Mouse (Mus musculus) layer of hippocampus, adult 8-10 months (tissue): ENCODE results near the gene Arrdc2. TPM values are rescaled to one million over a fixed set of nuclear protein-coding genes. Genes with fewer than 3 reads are reported as not detected.
A peak's percentile ranks its signal among the peaks of the same experiment; 100 is the strongest.
"Not testable (repeated sequence)": the region's sequence is repeated elsewhere in the genome, so short reads cannot be mapped to it uniquely, and the experiment has no call there.

Experiments used
- DNase-seq, 2 experiments: peaks; one replicate each; pipeline ENCODE4 v3.0.0; 2022; ENCODE audit warnings: low spot score in 2 of 2
- total RNA-seq, 4 experiments: library from RNA; stranded (reverse); gene quantifications; 2 replicates each; pipeline ENCODE4 v1.2.4; 2022

Arrdc2 gene
- total RNA-seq, 4 experiments from 2014 or later: 14.8 to 25.8 (median 21.3) TPM

- peak; percentile 81 to 93 for DNase-seq
Observed at GRCm38 (mm10) chr8:70841147-70842072, 1.9 kb upstream of the Arrdc2 start.

GRCm38 (mm10) chr8:70840590-70840989 lies 1.1 kb upstream of the Arrdc2 start:
- DNase-seq: no peak

- no peak for DNase-seq
Observed at GRCm38 (mm10) chr8:70838654-70839407, 689 bp downstream of the Arrdc2 start.

GRCm38 (mm10) chr8:70836666-70837065 lies 2.9 kb downstream of the Arrdc2 start:
- no peak for DNase-seq

- DNase-seq: no peak
Observed at GRCm38 (mm10) chr8:70834071-70834470, 5.4 kb downstream of the Arrdc2 start.

GRCm38 (mm10) chr8:70833520-70833919 lies 6.0 kb downstream of the Arrdc2 start:
- peak in 1 of 2 experiments; percentile 68 for DNase-seq

DNA sequence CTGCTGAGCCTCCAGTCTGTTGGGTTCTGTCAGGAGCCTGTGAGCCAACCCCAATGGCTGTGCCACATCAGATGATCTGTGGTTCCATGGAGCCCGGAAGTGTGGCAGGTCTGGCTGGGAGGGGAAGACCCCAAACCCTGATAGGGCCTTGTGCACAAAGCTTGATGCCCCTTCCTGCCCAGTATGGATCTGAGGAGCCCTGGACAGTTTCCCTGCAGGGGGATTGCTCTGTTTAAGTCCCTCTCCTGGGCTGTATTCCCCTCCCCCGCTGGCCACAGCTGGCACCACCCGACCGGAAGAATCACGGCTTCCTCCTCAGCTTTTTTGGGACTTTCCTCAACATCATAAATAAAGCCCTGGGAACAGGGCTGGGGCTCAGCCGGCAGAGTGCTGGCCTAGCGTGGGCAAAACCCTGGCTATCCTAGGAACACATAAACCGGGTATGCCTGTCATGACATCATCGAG lies 6.5 kb downstream of the Arrdc2 start:
- DNase-seq: no peak

- DNase-seq: no peak
Observed at GRCm38 (mm10) chr8:70832371-70832770, 7.1 kb downstream of the Arrdc2 start.

GRCm38 (mm10) chr8:70831517-70831916 lies 8.0 kb downstream of the Arrdc2 start:
- DNase-seq: no peak

DNA sequence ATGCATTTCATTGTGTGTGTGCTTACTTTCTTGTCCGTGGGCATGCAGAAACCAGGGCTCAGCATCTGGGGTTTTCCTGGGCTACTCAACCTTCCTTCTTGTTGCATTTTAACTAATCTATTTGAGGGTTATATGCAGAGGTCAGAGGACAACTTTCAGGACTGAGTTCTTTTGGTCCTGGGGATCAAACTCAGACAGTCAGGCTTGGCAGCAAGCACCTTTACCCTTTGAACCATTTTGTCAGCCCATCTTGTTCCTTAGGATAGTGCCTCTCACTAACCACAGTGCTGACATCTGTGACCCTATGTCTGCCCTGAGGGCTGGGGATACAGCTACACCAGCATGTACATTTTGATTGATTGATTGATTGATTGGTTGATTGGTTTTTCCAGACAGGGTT lies 11.7 kb downstream of the Arrdc2 start:
- DNase-seq: no peak

GRCm38 (mm10) chr8:70827010-70827409 lies 12.5 kb downstream of the Arrdc2 start:
- DNase-seq: no peak

GRCm38 (mm10) chr8:70825816-70826215 lies 13.7 kb downstream of the Arrdc2 start:
- no peak for DNase-seq

GRCm38 (mm10) chr8:70823802-70824201 lies 15.7 kb downstream of the Arrdc2 start:
- no peak for DNase-seq

DNA sequence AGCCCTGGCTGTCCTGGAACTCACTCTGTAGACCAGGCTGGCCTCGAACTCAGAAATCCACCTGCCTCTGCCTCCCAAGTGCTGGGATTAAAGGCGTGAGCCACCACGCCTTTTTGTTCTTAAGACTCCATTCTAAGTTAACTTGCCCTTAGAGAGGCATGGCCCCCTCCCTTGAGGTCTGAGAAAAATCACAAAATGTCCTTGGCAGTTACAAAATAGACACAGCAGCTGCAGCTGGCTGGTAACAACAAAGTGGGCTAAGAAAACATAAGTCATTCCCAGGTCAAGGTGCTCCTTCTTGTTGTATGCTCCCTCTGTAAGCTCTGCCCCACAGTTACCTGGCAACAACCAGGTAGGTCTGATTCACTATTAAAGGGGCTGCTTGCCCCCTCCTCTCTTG lies 16.9 kb downstream of the Arrdc2 start:
- DNase-seq: not testable (repeated sequence)

DNA sequence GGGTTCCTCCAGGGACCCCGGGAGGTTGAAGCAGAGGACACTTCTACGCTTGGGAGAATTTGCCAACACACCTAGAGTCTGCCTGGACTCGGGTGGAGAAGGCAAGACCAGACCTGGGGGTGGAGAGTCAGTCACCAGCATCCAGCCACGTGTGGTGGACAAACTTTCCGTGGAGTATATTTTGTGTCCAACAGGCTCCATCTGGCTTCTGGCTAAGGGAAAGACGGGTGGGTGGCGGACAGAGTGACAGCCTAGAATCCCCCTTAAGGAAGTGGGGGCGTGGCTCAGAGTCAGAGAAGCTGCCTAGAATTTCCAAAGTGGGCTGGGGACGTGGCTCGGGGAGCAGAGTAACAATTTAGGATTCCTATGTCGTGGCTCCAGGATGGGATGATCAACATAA lies 17.5 kb downstream of the Arrdc2 start:
- no peak for DNase-seq

DNA sequence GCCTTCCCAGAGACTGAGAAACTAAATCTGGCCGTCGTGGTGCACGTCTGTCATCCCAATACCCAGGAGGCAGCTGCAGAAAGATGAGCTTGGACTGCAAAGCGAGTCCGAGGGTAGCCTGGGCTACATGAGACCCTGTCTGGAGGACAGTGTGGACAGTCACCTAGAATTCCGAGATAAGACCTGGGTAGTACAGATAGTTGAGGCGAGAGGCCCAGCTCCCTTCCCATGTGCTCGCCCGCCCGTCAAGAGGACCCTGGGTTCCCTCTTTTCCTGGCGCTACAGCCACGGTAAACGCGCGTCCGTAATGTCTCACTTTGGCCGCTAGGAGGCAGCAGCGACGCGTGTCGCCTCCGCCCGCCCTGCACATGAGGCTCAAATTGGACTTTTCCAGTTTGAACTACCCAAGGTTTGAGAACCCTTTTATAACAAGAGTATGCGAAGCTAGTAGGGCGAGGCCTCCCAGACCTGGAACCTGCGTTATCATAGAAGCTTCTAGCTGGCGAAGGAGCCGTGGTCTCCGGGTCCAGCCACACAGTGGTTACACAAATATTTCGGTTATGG lies 18.0 kb downstream of the Arrdc2 start:
- DNase-seq: peak in 1 of 2 experiments; percentile 64

GRCm38 (mm10) chr8:70820101-70820935 lies 19.2 kb downstream of the Arrdc2 start:
- DNase-seq: no peak

DNA sequence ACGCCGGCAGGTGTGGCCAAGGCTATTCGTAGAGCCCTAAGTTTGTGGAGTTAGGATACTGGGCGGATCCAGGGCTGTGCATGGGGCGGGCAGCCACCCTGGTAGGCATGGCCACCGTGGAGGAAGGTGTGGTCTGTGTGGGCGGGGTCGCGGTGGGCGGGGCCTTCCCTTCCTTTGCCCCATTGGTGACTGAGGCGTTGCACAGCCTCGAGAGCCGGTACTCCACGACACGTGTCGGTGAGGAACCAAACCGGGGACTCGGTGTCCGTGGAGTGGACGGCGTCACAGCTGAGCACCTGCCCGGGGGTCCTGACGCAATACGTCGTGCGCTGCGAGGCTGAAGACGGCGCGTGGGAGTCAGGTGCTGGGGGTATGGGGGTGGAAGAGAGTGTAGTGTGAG lies 22.8 kb downstream of the Arrdc2 start:
- DNase-seq: no peak

DNA sequence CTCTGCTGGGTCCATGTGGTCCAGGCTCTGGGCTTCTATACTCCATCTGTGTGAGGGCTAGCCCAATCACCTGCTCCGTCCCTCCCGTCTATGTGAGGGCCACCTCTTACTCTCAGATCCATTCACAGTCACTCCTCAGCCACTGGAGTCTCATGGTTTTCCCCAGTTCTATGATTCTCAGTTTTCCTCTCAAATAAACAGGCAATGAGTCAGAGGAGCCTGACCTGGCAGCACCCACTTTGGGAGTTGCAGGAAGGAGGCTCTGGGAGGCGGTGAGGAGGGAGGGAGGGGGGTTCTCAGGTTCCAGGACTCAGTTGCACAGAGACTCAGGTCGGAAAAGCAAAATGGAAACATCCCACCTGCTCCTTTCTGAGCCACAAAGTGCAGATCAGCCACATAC lies 26.6 kb downstream of the Arrdc2 start:
- no peak for DNase-seq

- DNase-seq: no peak
Observed at GRCm38 (mm10) chr8:70812055-70812454, 27.5 kb downstream of the Arrdc2 start.
